Mouse (Mus musculus): Measurements from ENCODE around the gene 4930451I11Rik.
A peak's percentile ranks its signal among the peaks of the same experiment; 100 is the strongest.

Gene 4930451I11Rik

GRCm38 (mm10) chr7:126832036-126832598 lies 678 bp upstream of the 4930451I11Rik start:
- DNase-seq: peak; percentile 91

GRCm38 (mm10) chr7:126825952-126826351 lies 5.5 kb downstream of the 4930451I11Rik start:
- peak; percentile 50 for DNase-seq

GRCm38 (mm10) chr7:126825403-126825802 lies 6.0 kb downstream of the 4930451I11Rik start:
- peak; percentile 30 for DNase-seq

- DNase-seq: peak; percentile 34
Measured at GRCm38 (mm10) chr7:126823940-126824339, 7.5 kb downstream of the 4930451I11Rik start.

- peak; percentile 78 for DNase-seq
Measured at GRCm38 (mm10) chr7:126823202-126823711, 8.2 kb downstream of the 4930451I11Rik start.

GRCm38 (mm10) chr7:126822741-126823140 lies 8.7 kb downstream of the 4930451I11Rik start:
- DNase-seq: peak; percentile 13

- peak; percentile 91 for DNase-seq
Measured at GRCm38 (mm10) chr7:126821835-126822511, 9.5 kb downstream of the 4930451I11Rik start.

- DNase-seq: no peak
Measured at GRCm38 (mm10) chr7:126818818-126819217, 12.6 kb downstream of the 4930451I11Rik start.

- DNase-seq: no peak
Measured at GRCm38 (mm10) chr7:126817595-126817994, 13.8 kb downstream of the 4930451I11Rik start.

GRCm38 (mm10) chr7:126816494-126816893 lies 14.9 kb downstream of the 4930451I11Rik start:
- no peak for DNase-seq

GRCm38 (mm10) chr7:126815726-126816222 lies 15.7 kb downstream of the 4930451I11Rik start:
- no peak for DNase-seq

GRCm38 (mm10) chr7:126809723-126810369 lies 21.6 kb downstream of the 4930451I11Rik start:
- DNase-seq: no peak

- peak; percentile 96 for DNase-seq
Measured at GRCm38 (mm10) chr7:126808703-126809455, 22.6 kb downstream of the 4930451I11Rik start.

- DNase-seq: no peak
Measured at GRCm38 (mm10) chr7:126807405-126807804, 24.0 kb downstream of the 4930451I11Rik start.

- DNase-seq: no peak
Measured at GRCm38 (mm10) chr7:126806956-126807355, 24.5 kb downstream of the 4930451I11Rik start.

- DNase-seq: no peak
Measured at GRCm38 (mm10) chr7:126803751-126804150, 27.7 kb downstream of the 4930451I11Rik start.

GRCm38 (mm10) chr7:126803181-126803580 lies 28.3 kb downstream of the 4930451I11Rik start:
- DNase-seq: no peak

GRCm38 (mm10) chr7:126802134-126802889 lies 29.1 kb downstream of the 4930451I11Rik start:
- no peak for DNase-seq

GRCm38 (mm10) chr7:126801057-126801422 lies 30.4 kb downstream of the 4930451I11Rik start:
- no peak for DNase-seq

GRCm38 (mm10) chr7:126800269-126801056 lies 31.0 kb downstream of the 4930451I11Rik start:
- no peak for DNase-seq
